Mouse (Mus musculus) embryonic facial prominence, embryonic 10.5 days (tissue): Measurements from ENCODE around the gene Pih1d1. TPM values are rescaled to one million over a fixed set of nuclear protein-coding genes. Genes with fewer than 3 reads are reported as not detected.
"Not testable (repeated sequence)": the region's sequence is repeated elsewhere in the genome, so short reads cannot be mapped to it uniquely, and the experiment has no call there.

Source experiments
- DNase-seq: peaks from one replicate; pipeline ENCODE4 v3.0.0-alpha.2; 2017; ENCODE audit warnings: low spot score
- H3K27ac ChIP-seq: fragments of 300-500 bp; sonication (generic); replicated peaks from 2 replicates; pipeline ENCODE4 v1.5.1; 2016; ENCODE audit warnings: mild to moderate bottlenecking
- H3K27me3 ChIP-seq: fragments of 300-500 bp; sonication (generic); replicated peaks from 2 replicates; pipeline ENCODE4 v1.6.1; 2016; ENCODE audit warnings: low read depth, mild to moderate bottlenecking; ENCODE audit not compliant: poor library complexity, severe bottlenecking
- H3K36me3 ChIP-seq: fragments of 300-500 bp; sonication (generic); replicated peaks from 2 replicates; pipeline ENCODE4 v1.6.1; 2016; ENCODE audit warnings: mild to moderate bottlenecking, moderate library complexity
- H3K4me1 ChIP-seq: fragments of 300-500 bp; sonication (generic); 2 replicates; pipeline ENCODE4 v1.6.1; 2016
- H3K4me3 ChIP-seq: fragments of 300-500 bp; sonication (generic); 2 replicates; pipeline ENCODE4 v1.5.1; 2016; ENCODE audit warnings: mild to moderate bottlenecking, moderate library complexity
- H3K9me3 ChIP-seq: fragments of 300-500 bp; sonication (generic); 2 replicates; pipeline ENCODE4 v1.6.1; 2016; ENCODE audit warnings: mild to moderate bottlenecking
- WGBS: fragments of 180-500 bp; shearing (Covaris S2); methylation state at CpG from one replicate; pipeline ENCODE4 v1.1.7; 2016; 5-methylcytosine and 5-hydroxymethylcytosine counted together
- polyA plus RNA-seq: library from polyadenylated mRNA; unstranded; fragments of >200 nt; fragmentation: Nextera tagmentation; extraction: Ambion mirVana; gene quantifications from 2 replicates; pipeline ENCODE4 v1.2.1, GENCODE M21; 2016

Gene Pih1d1
- polyA plus RNA-seq, 1 experiment from 2014 or later: 99.6 TPM

- no peak overlapping the region for H3K4me3 ChIP-seq
- peaks cover 4% of the 10 kb centered on the region; the same call in 1 of the 2 replicates for H3K4me1 ChIP-seq
- peaks cover 58% of the 10 kb centered on the region for H3K36me3 ChIP-seq
- H3K9me3 ChIP-seq: no peaks in the 10 kb centered on the region
- 88% methylated on average over 5 of the region's 5 CpGs for WGBS
- peaks cover 8% of the 10 kb centered on the region for H3K27me3 ChIP-seq
- no peak overlapping the region for H3K27ac ChIP-seq
- DNase-seq: no peak
Observed at GRCm38 (mm10) chr7:45141914-45142313, 12.2 kb upstream of the Pih1d1 start.

GRCm38 (mm10) chr7:45144368-45145174 lies 9.5 kb upstream of the Pih1d1 start:
- Histone ChIP-seq H3K36me3 (peaks cover 83% of the 10 kb centered on the region), H3K9me3 (no peaks in the 10 kb centered on the region), H3K4me3 (peak overlapping the region; percentile 11; the same call in 1 of the 2 replicates), H3K4me1 (peaks cover 11% of the 10 kb centered on the region), H3K27me3 (no peaks in the 10 kb centered on the region), H3K27ac (no peak overlapping the region)
- no peak for DNase-seq
- 91% methylated on average over 13 of the region's 13 CpGs for WGBS

GRCm38 (mm10) chr7:45145460-45145859 lies 8.6 kb upstream of the Pih1d1 start:
- 92% methylated on average over 8 of the region's 8 CpGs for WGBS

DNA sequence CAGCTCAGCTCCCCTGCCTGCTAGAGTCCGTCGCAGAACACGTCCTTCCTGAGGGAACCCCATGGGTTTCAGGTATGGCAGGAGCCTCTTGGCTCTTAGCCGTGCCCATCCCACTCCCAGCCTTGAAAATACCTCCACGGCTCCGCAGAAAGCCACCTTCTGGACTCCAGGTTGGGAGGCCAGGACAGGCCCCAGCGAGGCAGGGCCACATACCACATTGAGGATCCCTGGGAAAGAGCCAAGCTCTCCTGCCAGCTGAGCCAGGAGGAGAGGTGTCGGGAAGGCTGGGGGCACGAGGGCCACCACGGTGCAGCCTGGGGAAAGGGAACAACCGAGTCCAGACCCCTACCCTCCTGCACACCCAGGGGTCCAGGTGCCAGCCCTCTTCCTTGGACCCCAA lies 6.8 kb upstream of the Pih1d1 start:
- peaks cover 72% of the 10 kb centered on the region for H3K36me3 ChIP-seq
- no peak overlapping the region for H3K27ac ChIP-seq
- WGBS: 93% methylated on average over 11 of the region's 11 CpGs
- DNase-seq: no peak
- peaks cover 33% of the 10 kb centered on the region for H3K4me1 ChIP-seq
- no peaks in the 10 kb centered on the region for H3K9me3 ChIP-seq
- no peak overlapping the region for H3K4me3 ChIP-seq
- H3K27me3 ChIP-seq: no peaks in the 10 kb centered on the region

More at GRCm38 (mm10) chr7:45145460-45145859, 8.6 kb upstream of the Pih1d1 start:
- Histone ChIP-seq H3K4me1 (peaks cover 16% of the 10 kb centered on the region), H3K9me3 (no peaks in the 10 kb centered on the region), H3K27me3 (no peaks in the 10 kb centered on the region), H3K36me3 (peaks cover 84% of the 10 kb centered on the region), H3K27ac (no peak overlapping the region), H3K4me3 (0 out of 2 replicates have a peak overlapping the region, but pooled peaks have one; percentile 11)
- no peak for DNase-seq

- WGBS: 91% methylated on average over 11 of the region's 11 CpGs
- DNase-seq: no peak
- no peaks in the 10 kb centered on the region for H3K27me3 ChIP-seq
- no peak overlapping the region for H3K4me3 ChIP-seq
- H3K4me1 ChIP-seq: peaks cover 33% of the 10 kb centered on the region
- no peaks in the 10 kb centered on the region for H3K9me3 ChIP-seq
- H3K36me3 ChIP-seq: peaks cover 66% of the 10 kb centered on the region
- H3K27ac ChIP-seq: no peak overlapping the region
Observed at GRCm38 (mm10) chr7:45147899-45148298, 6.2 kb upstream of the Pih1d1 start.

GRCm38 (mm10) chr7:45148534-45149098 lies 5.5 kb upstream of the Pih1d1 start:
- H3K27ac ChIP-seq: no peak overlapping the region
- 58% methylated on average over 4 of the region's 4 CpGs for WGBS
- H3K9me3 ChIP-seq: no peaks in the 10 kb centered on the region
- peaks cover 37% of the 10 kb centered on the region for H3K4me1 ChIP-seq
- H3K36me3 ChIP-seq: peaks cover 59% of the 10 kb centered on the region
- no peaks in the 10 kb centered on the region for H3K27me3 ChIP-seq
- no peak overlapping the region for H3K4me3 ChIP-seq
- DNase-seq: no peak

- Histone ChIP-seq H3K36me3 (peaks cover 50% of the 10 kb centered on the region), H3K4me1 (peaks cover 37% of the 10 kb centered on the region), H3K27me3 (no peaks in the 10 kb centered on the region), H3K27ac (peak overlapping the region; percentile 54; the same call in 1 of the 2 replicates), H3K9me3 (no peaks in the 10 kb centered on the region), H3K4me3 (no peak overlapping the region)
- WGBS: 49% methylated on average over 6 of the region's 6 CpGs
- no peak for DNase-seq
Observed at GRCm38 (mm10) chr7:45149545-45149944, 4.6 kb upstream of the Pih1d1 start.

- DNase-seq: no peak
- Histone ChIP-seq H3K27me3 (no peaks in the 10 kb centered on the region), H3K9me3 (no peaks in the 10 kb centered on the region), H3K4me1 (peaks cover 45% of the 10 kb centered on the region), H3K27ac (peak overlapping the region; percentile 75), H3K36me3 (peaks cover 42% of the 10 kb centered on the region), H3K4me3 (0 out of 2 replicates have a peak overlapping the region, but pooled peaks have one; percentile 8)
- 53% methylated on average over 4 of the region's 4 CpGs for WGBS
Observed at GRCm38 (mm10) chr7:45150321-45150720, 3.8 kb upstream of the Pih1d1 start.

DNA sequence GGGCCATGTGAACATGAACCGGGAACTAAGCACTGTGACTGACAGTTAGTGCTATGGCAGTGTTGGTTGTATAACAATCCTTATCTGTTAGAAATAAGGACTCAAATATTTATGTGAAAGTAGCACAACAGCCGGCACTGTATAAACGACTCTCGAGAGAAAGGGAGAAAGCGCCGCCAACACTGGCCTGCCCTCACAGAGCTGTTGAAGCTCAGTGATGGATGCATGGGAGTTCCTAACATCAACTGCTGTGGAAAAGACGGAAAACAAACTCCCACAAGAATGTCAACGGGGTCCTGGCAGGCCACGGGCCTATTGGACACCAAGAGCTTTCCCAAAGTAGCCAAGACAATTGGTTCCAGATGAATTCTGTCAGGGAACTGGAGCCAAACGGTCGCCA lies 2.8 kb upstream of the Pih1d1 start:
- Histone ChIP-seq H3K27me3 (no peaks in the 10 kb centered on the region), H3K27ac (peak overlapping the region; percentile 75; the same call in 1 of the 2 replicates), H3K9me3 (no peaks in the 10 kb centered on the region), H3K4me1 (peaks cover 45% of the 10 kb centered on the region), H3K36me3 (peaks cover 35% of the 10 kb centered on the region), H3K4me3 (no peak overlapping the region)
- 49% methylated on average over 11 of the region's 11 CpGs for WGBS
- peak; percentile 48 for DNase-seq

- H3K36me3 ChIP-seq: peaks cover 33% of the 10 kb centered on the region
- peak overlapping the region; percentile 97; the same call in 1 of the 2 replicates for H3K27ac ChIP-seq
Observed at GRCm38 (mm10) chr7:45153052-45153451, 1.1 kb upstream of the Pih1d1 start.

DNA sequence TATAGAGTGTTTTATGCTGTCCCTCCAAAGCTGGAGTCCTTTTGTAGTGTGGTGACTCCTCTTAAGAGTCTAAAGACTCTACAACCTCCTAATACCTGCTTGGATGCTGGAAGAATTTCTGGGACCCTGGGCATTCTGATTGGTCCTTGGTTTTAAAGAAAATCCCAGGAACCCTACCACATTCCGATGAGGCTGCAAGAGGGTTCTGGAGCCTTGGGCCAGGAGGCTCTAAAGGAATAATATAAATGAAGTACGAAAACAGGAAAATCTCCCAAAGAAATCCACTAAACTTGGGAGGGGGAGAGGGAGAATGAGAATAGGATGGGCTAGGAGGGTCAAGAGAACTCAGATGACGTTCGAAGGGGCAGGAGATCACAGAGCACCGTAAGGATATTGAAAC lies 517 bp upstream of the Pih1d1 start:
- H3K9me3 ChIP-seq: no peaks in the 10 kb centered on the region
- H3K27ac ChIP-seq: peak overlapping the region; percentile 97
- WGBS: 6% methylated on average over 5 of the region's 5 CpGs
- H3K27me3 ChIP-seq: no peaks in the 10 kb centered on the region
- H3K4me1 ChIP-seq: peaks cover 43% of the 10 kb centered on the region
- H3K36me3 ChIP-seq: peaks cover 33% of the 10 kb centered on the region
- peak overlapping the region; percentile 73 for H3K4me3 ChIP-seq
- DNase-seq: no peak

More at GRCm38 (mm10) chr7:45153052-45153451, 1.1 kb upstream of the Pih1d1 start:
- Histone ChIP-seq H3K4me1 (peaks cover 45% of the 10 kb centered on the region), H3K4me3 (peak overlapping the region; percentile 73)
- WGBS: 93% methylated on average over 2 of the region's 2 CpGs
- not testable (repeated sequence) for DNase-seq, H3K27me3 ChIP-seq, H3K9me3 ChIP-seq

DNA sequence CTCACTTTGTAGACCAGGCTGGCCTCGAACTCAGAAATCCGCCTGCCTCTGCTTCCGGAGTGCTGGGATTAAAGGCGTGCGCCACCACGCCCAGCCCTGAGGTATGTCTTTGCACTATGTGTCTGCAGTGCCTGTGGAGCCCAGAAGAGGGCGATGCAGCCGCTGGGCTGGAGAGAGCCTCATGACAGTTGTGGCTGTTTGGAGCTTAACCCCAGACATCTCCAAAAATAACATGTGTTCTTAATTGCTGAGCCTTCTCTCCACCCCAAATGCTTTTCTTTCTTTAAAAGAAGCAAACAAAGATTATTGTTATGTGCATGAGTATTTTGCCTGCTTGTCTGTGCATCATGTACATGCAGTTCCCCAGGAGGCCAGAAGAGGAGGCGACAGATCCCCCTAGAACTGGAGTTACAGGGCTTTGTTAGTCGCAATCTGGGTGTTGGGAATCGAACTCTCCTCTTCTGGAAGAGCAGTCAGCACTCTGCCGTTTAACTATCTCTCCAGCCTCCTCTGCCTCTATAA lies 951 bp downstream of the Pih1d1 start:
- H3K4me3 ChIP-seq: peak overlapping the region; percentile 73
- peak overlapping the region; percentile 97 for H3K27ac ChIP-seq
- H3K9me3 ChIP-seq: no peaks in the 10 kb centered on the region
- no peak for DNase-seq
- no peaks in the 10 kb centered on the region for H3K27me3 ChIP-seq
- H3K36me3 ChIP-seq: peaks cover 38% of the 10 kb centered on the region
- peaks cover 33% of the 10 kb centered on the region for H3K4me1 ChIP-seq
- 80% methylated on average over 12 of the region's 12 CpGs for WGBS
